Mouse (Mus musculus) cerebellum, adult 2 months (tissue): ENCODE results near the gene Gh. TPM values are rescaled to one million over a fixed set of nuclear protein-coding genes. Genes with fewer than 3 reads are reported as not detected.

ENCODE experiments used
- DNase-seq, 2 experiments: peaks; one replicate each; pipeline ENCODE4 v3.0.0; 2021
- H3K27ac ChIP-seq: fragments of 200-500 bp; 2 replicates; pipeline ENCODE4 v1.5.1; 2012; ENCODE audit warnings: low read length, control low read depth, inconsistent platforms; ENCODE audit not compliant: insufficient read depth
- H3K27me3 ChIP-seq: fragments of 200-500 bp; 2 replicates; pipeline ENCODE4 v1.6.1; 2012; ENCODE audit warnings: inconsistent platforms, mild to moderate bottlenecking, low read length, moderate library complexity; ENCODE audit not compliant: control insufficient read depth, insufficient read depth
- H3K4me1 ChIP-seq: fragments of 200-500 bp; 2 replicates; pipeline ENCODE4 v1.6.1; 2011; ENCODE audit warnings: low read length; ENCODE audit not compliant: control insufficient read depth, insufficient read depth
- H3K4me3 ChIP-seq: fragments of 200-500 bp; replicated peaks from 2 replicates; pipeline ENCODE3; 2011; ENCODE audit warnings: mild to moderate bottlenecking, low read depth, low read length, control low read depth; ENCODE audit not compliant: insufficient read depth
- CTCF ChIP-seq: fragments of 200-500 bp; IDR thresholded peaks from 2 replicates; pipeline ENCODE4 v1.5.1; 2011; ENCODE audit warnings: low read depth, mild to moderate bottlenecking, control low read depth, low read length, moderate library complexity, borderline replicate concordance; ENCODE audit not compliant: insufficient read depth
- POLR2A ChIP-seq: fragments of 200-500 bp; IDR thresholded peaks from 2 replicates; pipeline ENCODE4 v1.6.1; 2011; ENCODE audit warnings: low read length, control low read depth, borderline replicate concordance; ENCODE audit not compliant: insufficient read depth
- WGBS: fragments of 180-500 bp; shearing (Covaris S2); methylation state at CpG from one replicate; pipeline ENCODE4 v1.1.7; 2018; 5-methylcytosine and 5-hydroxymethylcytosine counted together
- polyA plus RNA-seq: library from polyadenylated mRNA; depleted of rRNA; stranded (reverse); fragments of >200 nt; gene quantifications from 2 replicates; pipeline ENCODE4 v1.2.3, GENCODE M21; 2012

The Gh gene
- polyA plus RNA-seq, 1 experiment, result not detected

DNA sequence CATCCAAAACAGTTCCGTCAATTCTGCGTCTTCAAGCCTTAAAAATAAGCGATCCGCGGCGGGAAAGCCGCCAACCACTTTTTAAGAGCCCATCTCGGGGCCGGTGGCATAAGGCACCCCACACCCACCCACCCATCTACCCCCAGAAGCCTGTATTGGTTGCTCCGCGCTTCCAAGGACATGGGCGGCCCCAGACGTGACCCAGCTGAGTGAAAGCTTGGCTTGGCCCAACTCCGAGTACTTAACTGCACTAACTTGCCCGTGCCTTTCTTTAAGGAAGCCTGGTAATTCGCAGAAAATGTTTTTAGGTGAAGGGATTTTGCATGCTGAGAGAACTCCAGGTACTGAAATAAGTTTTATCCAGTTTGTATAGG is 28.4 kb downstream of the Gh start:
- H3K27ac ChIP-seq, result peak overlapping the region; percentile 18
- H3K4me1 ChIP-seq, result peaks cover 14% of the 10 kb centered on the region; the same call in 1 of the 2 replicates
- WGBS, result 6% methylated on average over 16 of the region's 16 CpGs
- DNase-seq, result no peak
- H3K4me3 ChIP-seq, result peak overlapping the region; percentile 70
- H3K27me3 ChIP-seq, result no peaks in the 10 kb centered on the region
- no peak for TF ChIP-seq CTCF
- TF ChIP-seq POLR2A, result no peak

DNA sequence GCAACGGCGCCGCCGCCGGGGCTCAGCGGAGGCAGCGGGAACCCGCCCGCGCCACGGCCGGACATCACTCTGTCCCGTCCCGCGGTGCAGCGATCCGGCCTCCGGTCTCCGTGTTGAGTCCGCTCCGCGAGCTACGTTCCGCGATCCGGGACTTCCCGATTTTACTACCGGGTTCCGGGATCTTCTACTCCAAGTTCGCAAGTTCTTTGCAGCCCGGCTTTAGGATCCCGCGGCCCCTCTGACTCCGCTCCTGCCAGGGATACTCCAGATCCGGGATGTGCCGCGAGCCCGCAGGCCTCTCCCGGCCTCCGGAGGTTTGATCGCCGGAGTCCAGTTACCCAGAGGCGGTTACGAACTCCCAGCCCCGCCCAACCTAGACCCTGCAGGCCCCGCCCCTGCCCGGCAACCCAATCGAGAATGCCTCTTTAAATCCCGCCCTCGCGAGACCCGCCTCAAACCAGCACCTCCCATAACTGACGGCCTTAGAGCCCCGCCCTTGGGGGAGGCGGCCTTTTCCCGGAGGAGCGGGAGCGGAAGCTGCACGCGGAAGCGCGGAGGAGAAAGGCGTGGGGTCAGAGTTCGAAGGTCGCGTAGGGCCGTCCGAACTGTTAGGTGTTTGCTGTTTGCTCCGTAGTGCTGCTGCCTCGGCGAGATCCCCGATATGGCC is 28.9 kb downstream of the Gh start, which contains the start of gene Smarcd2:
Gene Smarcd2 (minus strand): TSS at position 329 of the 667 bp plus-strand sequence.
- TF ChIP-seq CTCF, result no peak
- peak; percentile 53; the same call in 1 of the 2 replicates for TF ChIP-seq POLR2A
- peak within 1 kb of the TSS; percentile 72 for H3K4me3 ChIP-seq
- H3K4me1 ChIP-seq, result peaks cover 14% of the 10 kb centered on the region; the same call in 1 of the 2 replicates
- H3K27me3 ChIP-seq, result no peaks in the 10 kb centered on the region
- under 1% methylated on average over 72 of the region's 72 CpGs for WGBS
- H3K27ac ChIP-seq, result peak within 1 kb of the TSS; percentile 81
- peak; percentile 99 to 100 for DNase-seq

DNA sequence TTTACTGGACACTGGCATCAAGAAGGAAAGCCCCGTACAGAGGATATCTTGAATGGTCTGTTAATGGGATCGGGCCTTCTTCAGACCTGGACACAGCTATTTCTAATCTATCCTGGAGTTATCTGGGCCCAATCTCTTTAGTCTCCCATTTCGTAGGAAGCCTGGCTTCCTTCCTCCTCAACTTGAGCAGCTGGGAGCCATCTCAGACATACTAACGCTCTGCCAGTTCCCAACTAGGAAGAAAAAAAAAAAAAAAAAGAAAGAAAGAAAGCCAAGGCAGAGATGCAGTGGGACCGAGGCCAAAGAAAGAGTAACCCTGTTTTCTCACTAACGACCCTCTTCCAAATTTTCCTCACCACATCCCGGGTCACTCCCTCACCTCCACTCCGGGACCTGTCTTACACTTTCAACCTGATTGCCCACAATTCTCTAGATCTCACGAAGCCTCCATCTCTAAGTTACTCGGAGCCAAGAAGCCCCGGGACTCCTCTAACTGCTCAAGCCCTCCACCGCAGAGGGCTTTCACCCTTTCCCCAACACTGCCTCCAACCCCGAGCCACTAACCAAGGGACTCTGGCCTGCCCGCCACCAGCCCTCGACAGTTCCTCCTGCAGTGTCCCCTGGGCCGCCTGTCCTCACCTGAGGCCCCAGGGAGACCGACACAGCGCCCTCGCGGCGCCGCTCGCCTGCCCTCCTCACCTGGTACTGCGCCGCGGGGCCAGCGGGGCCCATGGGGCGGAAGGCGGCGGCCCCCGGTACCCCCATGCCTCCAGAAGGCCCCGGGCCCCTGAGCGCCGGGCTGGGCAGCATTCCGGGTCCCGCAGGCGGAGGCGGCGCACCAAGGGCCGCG is 29.6 kb downstream of the Gh start:
- DNase-seq, result peak in 1 of 2 experiments; percentile 64
- WGBS, result under 1% methylated on average over 41 of the region's 41 CpGs
- H3K27me3 ChIP-seq, result no peaks in the 10 kb centered on the region
- peak overlapping the region; percentile 72 for H3K4me3 ChIP-seq
- peaks cover 14% of the 10 kb centered on the region; the same call in 1 of the 2 replicates for H3K4me1 ChIP-seq
- TF ChIP-seq POLR2A, result no peak
- TF ChIP-seq CTCF, result no peak
- H3K27ac ChIP-seq, result peak overlapping the region; percentile 81

DNA sequence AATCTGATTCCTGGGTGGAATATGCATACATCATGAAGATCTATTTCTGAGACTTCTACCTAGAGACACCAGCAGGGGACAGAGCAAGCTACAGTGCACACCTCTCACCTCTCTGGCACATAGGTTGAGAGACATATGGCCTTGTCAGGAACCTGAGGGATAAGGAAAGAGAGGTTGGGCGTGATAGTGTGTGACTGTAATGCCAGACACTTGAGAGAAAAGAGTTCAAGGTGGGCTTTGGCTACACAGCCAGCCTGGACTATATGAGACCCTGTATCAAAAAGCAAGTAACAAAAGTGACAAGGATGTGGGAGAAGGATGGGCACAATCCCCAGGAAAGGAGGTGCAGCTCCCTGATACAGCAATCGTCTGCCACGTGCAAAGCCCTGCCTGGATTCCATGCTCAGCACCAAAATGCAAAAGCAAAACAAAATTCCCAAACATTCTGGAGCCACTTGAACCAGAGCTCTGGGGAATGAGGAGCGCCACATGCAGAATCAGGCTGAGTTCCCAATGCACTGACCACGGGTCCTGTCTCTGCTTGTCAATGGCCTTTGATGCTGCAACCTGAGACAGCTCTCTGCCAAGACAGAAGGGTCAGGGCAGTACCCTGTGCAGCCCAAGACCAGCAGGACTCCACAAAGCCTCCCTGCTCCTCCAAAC is 30.4 kb downstream of the Gh start:
- peaks cover 19% of the 10 kb centered on the region; the same call in 1 of the 2 replicates for H3K4me1 ChIP-seq
- peak overlapping the region; percentile 81 for H3K27ac ChIP-seq
- H3K4me3 ChIP-seq, result peak overlapping the region; percentile 72
- DNase-seq, result peak; percentile 64 to 77
- H3K27me3 ChIP-seq, result no peaks in the 10 kb centered on the region
- 3% methylated on average over 5 of the region's 5 CpGs for WGBS
- TF ChIP-seq POLR2A (no peak; the same call in 1 of the 2 replicates), CTCF (peak; percentile 41; the same call in 1 of the 2 replicates)

DNA sequence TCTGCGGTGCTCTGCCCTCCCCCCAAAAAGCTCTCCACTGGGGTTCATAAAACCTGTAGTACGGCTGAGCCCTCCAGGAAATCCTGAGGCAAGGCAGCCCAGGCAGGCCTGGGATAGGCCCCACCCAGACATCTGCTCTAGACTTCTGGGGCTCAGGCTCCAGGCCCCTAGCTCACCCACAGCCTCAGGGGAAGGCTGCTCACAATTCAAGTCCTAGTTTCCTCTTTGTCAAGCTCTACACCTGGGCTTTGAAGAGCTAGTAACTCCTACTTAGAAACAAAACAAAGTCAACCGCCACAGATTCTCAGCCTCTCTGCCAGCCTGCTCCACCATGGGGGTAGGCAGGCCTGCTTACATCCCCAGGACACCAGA is 32.6 kb downstream of the Gh start:
- DNase-seq, result peak; percentile 70 to 75
- 6% methylated on average over 3 of the region's 3 CpGs for WGBS
- H3K27ac ChIP-seq, result peak overlapping the region; percentile 86
- no peak for TF ChIP-seq CTCF
- no peak for TF ChIP-seq POLR2A
- peak overlapping the region; percentile 35 for H3K4me3 ChIP-seq
- H3K4me1 ChIP-seq, result peaks cover 37% of the 10 kb centered on the region
- no peaks in the 10 kb centered on the region for H3K27me3 ChIP-seq

DNA sequence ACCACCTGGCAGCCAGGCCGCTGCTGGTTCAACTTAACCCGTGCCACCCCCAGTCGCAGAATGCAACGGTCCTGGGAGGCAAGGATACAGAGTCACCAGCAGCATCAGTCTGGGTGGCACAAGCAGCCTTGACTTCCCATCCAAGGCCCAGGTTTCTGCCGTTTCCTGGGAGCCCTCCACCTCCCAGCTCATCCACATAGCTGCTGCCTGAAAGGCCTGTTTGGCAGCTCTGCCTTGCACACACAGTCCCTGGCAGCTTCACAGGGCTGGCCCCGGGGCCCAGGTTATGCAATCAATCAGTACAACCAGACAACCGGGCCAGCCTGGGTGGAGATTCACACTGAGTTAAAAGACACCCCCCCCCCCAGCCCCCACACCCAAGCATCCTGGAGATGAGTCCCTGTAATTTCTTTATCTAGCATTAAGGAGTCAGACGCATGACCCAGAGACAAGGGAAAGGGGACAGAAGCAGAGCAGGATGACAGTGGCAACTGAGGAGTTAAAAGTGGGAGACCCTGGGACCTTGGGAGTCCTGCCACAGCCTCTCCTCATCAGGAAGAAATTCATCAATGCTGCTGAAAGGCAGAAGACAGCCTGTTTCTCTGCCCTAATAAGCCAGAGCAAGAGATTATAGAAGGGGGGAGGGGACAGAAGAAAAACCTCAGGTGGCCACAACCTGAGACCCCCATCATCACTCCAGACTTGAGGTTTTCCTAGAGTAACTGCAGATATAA is 33.2 kb downstream of the Gh start:
- no peak for TF ChIP-seq CTCF
- 0 out of 2 replicates have a peak, but pooled peaks have one; percentile 39 for TF ChIP-seq POLR2A
- peak overlapping the region; percentile 35 for H3K4me3 ChIP-seq
- DNase-seq, result peak; percentile 91 to 96
- peaks cover 41% of the 10 kb centered on the region for H3K4me1 ChIP-seq
- no peaks in the 10 kb centered on the region for H3K27me3 ChIP-seq
- 4% methylated on average over 8 of the region's 8 CpGs for WGBS
- peak overlapping the region; percentile 86 for H3K27ac ChIP-seq

DNA sequence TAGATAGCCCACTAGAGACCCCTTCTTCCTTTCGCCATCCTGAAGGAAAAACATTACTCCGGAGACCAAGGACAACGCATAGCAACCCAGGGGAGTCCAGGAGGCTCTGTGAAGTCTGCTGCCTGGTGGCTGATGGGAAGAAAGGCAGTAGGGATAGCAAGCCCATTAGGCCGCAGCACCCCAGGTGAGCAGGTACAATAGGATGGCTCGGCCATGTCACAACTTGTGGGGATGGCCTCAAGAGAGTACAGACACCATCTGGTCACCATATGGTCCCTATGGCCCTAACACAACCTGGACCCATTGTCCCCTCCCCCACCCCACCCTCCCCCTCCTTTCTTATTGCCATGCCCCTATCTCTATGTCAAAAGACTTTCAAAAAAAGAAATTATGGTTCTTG is 33.8 kb downstream of the Gh start:
- Histone ChIP-seq H3K4me1 (peaks cover 44% of the 10 kb centered on the region), H3K4me3 (peak overlapping the region; percentile 5), H3K27ac (peak overlapping the region; percentile 86), H3K27me3 (no peaks in the 10 kb centered on the region)
- TF ChIP-seq POLR2A, result no peak
- peak; percentile 82 to 89 for DNase-seq
- 7% methylated on average over 5 of the region's 5 CpGs for WGBS
